In genomic region chr2:26573807-26574206, GRCm38 (mm10) we compare ENCODE assay signal across 12 mouse cellular contexts. TPM values are rescaled to one million over a fixed set of nuclear protein-coding genes. Genes with fewer than 3 reads are reported as not detected.
DNase-seq lines count a peak whose midpoint lies in the region; ATAC-seq and TF ChIP-seq lines count a peak whose summit lies in the region.
"Had no signal": no experiment of that assay in that cellular context is flagged by ENCODE, and none has a peak within 500 bp of the region (broad histone marks: within the 10 kb centered on the region; RNA-seq: fewer than 3 reads in every experiment).

No protein-coding gene starts in this region.

- WGBS in heart, embryonic 14.5 days: 9% methylated on average over 5 of the region's 5 CpGs
- 5% methylated on average over 5 of the region's 5 CpGs for WGBS in lung, embryonic 16.5 days
- WGBS in neural tube, embryonic 15.5 days: 28% methylated on average over 5 of the region's 5 CpGs
- 34% methylated on average over 5 of the region's 5 CpGs for WGBS in thymus, adult 2 months

- H3K36me3 ChIP-seq in heart, embryonic 14.5 days (ENCODE audit: control insufficient read depth, insufficient read depth, low read length): no peaks in the 10 kb centered on the region
- no peaks in the 10 kb centered on the region for H3K36me3 ChIP-seq in lung, embryonic 16.5 days (ENCODE audit: control insufficient read depth, insufficient read depth, low read length)
- no peaks in the 10 kb centered on the region for H3K36me3 ChIP-seq in neural tube, embryonic 15.5 days
- no peaks in the 10 kb centered on the region for H3K36me3 ChIP-seq in thymus, adult 2 months (ENCODE audit: control insufficient read depth, insufficient read depth, low read length)

- H3K27me3 ChIP-seq in heart, embryonic 14.5 days (ENCODE audit: control insufficient read depth, insufficient read depth, low read length): no peaks in the 10 kb centered on the region
- H3K27me3 ChIP-seq in lung, embryonic 16.5 days (ENCODE audit: control insufficient read depth, insufficient read depth, low read depth, low read length): no peaks in the 10 kb centered on the region
- H3K27me3 ChIP-seq in neural tube, embryonic 15.5 days (replicated peaks): no peaks in the 10 kb centered on the region
- no peaks in the 10 kb centered on the region for H3K27me3 ChIP-seq in thymus, adult 2 months (ENCODE audit: control insufficient read depth, insufficient read depth, low read length)

- DNase-seq in heart, postnatal 36 days: no peak
- no peak for DNase-seq in lung, postnatal 25 days (ENCODE audit: low spot score)
- peak; percentile 7 for DNase-seq in heart, postnatal 4 days
- no peak for DNase-seq in ovary, postnatal 14 days (ENCODE audit: low spot score)
- no peak for DNase-seq in thymus, adult 2 months
- DNase-seq: thymus, postnatal 36 days had no signal

- TF ChIP-seq CTCF in thymus, adult 2 months (IDR thresholded peaks at IDR 0.05; ENCODE audit: borderline replicate concordance, control insufficient read depth, extremely low read depth, insufficient read depth, low read length, poor library complexity): no peak

- H3K9me3 ChIP-seq in heart, embryonic 14.5 days (ENCODE audit: control insufficient read depth, low read length): no peaks in the 10 kb centered on the region
- H3K9me3 ChIP-seq in lung, embryonic 16.5 days (ENCODE audit: control insufficient read depth, low read length): no peaks in the 10 kb centered on the region
- H3K9me3 ChIP-seq in neural tube, embryonic 15.5 days (replicated peaks): no peaks in the 10 kb centered on the region

- peak overlapping the region; percentile 48 for H3K9ac ChIP-seq in heart, embryonic 14.5 days (ENCODE audit: low read length)
- no peak overlapping the region for H3K9ac ChIP-seq in lung, embryonic 16.5 days (ENCODE audit: low read length)
- H3K9ac ChIP-seq in neural tube, embryonic 15.5 days (replicated peaks): no peak overlapping the region

- H3K4me3 ChIP-seq in heart, embryonic 14.5 days (ENCODE audit: control insufficient read depth in 1 of 2, insufficient read depth in 1 of 2, low read depth in 1 of 2, low read length in 2 of 2): no peak overlapping the region
- H3K4me3 ChIP-seq in lung, embryonic 16.5 days (ENCODE audit: low read length): no peak overlapping the region
- H3K4me3 ChIP-seq in neural tube, embryonic 15.5 days (replicated peaks): no peak overlapping the region
- no peak overlapping the region for H3K4me3 ChIP-seq in thymus, adult 2 months (ENCODE audit: control insufficient read depth, insufficient read depth, low read length)

- intact Hi-C loops in heart, postnatal 36 days (cut with DNase I): no loop called here

- H3K4me2 ChIP-seq in heart, embryonic 14.5 days (ENCODE audit: low read length): peak overlapping the region; percentile 45
- peak overlapping the region; percentile 21 for H3K4me2 ChIP-seq in lung, embryonic 16.5 days (ENCODE audit: low read depth, low read length)
- H3K4me2 ChIP-seq in neural tube, embryonic 15.5 days: peak overlapping the region; percentile 9; the same call in 1 of the 2 replicates

- ATAC-seq in heart, embryonic 14.5 days (ENCODE audit: insufficient number of reproducible peaks, insufficient read depth, low FRiP score, low read depth): no peak
- ATAC-seq in lung, embryonic 16.5 days (ENCODE audit: low read depth): no peak
- no peak for ATAC-seq in neural tube, embryonic 15.5 days (ENCODE audit: low FRiP score)

- H3K4me1 ChIP-seq in heart, embryonic 14.5 days (ENCODE audit: control insufficient read depth in 2 of 2, insufficient read depth in 2 of 2, low read length in 2 of 2): peaks cover 50 to 55% of the 10 kb centered on the region in 2 experiments
- peaks cover 35% of the 10 kb centered on the region for H3K4me1 ChIP-seq in lung, embryonic 16.5 days (replicated peaks; ENCODE audit: control insufficient read depth, insufficient read depth, low read length)
- H3K4me1 ChIP-seq in neural tube, embryonic 15.5 days: peaks cover 13% of the 10 kb centered on the region
- peaks cover 9% of the 10 kb centered on the region for H3K4me1 ChIP-seq in thymus, adult 2 months (replicated peaks; ENCODE audit: control insufficient read depth, insufficient read depth, low read length)

- no peak for TF ChIP-seq POLR2A in thymus, adult 2 months (IDR thresholded peaks at IDR 0.05; ENCODE audit: control insufficient read depth, extremely low read depth, insufficient read depth, low read length, poor library complexity)

- peak overlapping the region; percentile 81 to 86 for H3K27ac ChIP-seq in heart, embryonic 14.5 days (replicated peaks in 1 of 2; ENCODE audit: control insufficient read depth in 1 of 2, insufficient read depth in 1 of 2, low read depth in 2 of 2, low read length in 2 of 2)
- H3K27ac ChIP-seq in lung, embryonic 16.5 days (ENCODE audit: low read length): peak overlapping the region; percentile 78
- peak overlapping the region; percentile 23; the same call in 1 of the 2 replicates for H3K27ac ChIP-seq in neural tube, embryonic 15.5 days (replicated peaks)
- no peak overlapping the region for H3K27ac ChIP-seq in thymus, adult 2 months (ENCODE audit: control insufficient read depth, insufficient read depth, low read length)

RNA-seq across cellular contexts. Expression of gene Egfl7, which starts 6.0 kb away (rescaled TPM):
- polyA plus RNA-seq in heart, embryonic 14.5 days (2014; fragmentation: Nextera tagmentation; extraction: Ambion mirVana): 161 and 177 TPM in 2 replicates
- 100 to 1,000 TPM; 146 to 183 TPM for total RNA-seq in heart, postnatal 36 days (2021)
- polyA plus RNA-seq in lung, embryonic 16.5 days (2015; fragmentation: Nextera tagmentation; extraction: Ambion mirVana): 371 and 375 TPM in 2 replicates
- 100 to 1,000 TPM; 317 to 343 TPM for total RNA-seq in heart, postnatal 4 days (2021)
- polyA plus RNA-seq in neural tube, embryonic 15.5 days (2015; fragmentation: Nextera tagmentation; extraction: Ambion mirVana): 76.5 and 94.1 TPM in 2 replicates
- polyA plus RNA-seq in thymus, adult 2 months (2012; rRNA removed): 63.9 and 105 TPM in 2 replicates

RNA-seq across cellular contexts. Expression of gene Gm20532, which starts 12.6 kb away (rescaled TPM):
- not detected in 2 replicates for polyA plus RNA-seq in heart, embryonic 14.5 days (2014; fragmentation: Nextera tagmentation; extraction: Ambion mirVana)
- not detected for total RNA-seq in heart, postnatal 36 days (2021)
- not detected in 2 replicates for polyA plus RNA-seq in lung, embryonic 16.5 days (2015; fragmentation: Nextera tagmentation; extraction: Ambion mirVana)
- total RNA-seq in heart, postnatal 4 days (2021): not detected
- polyA plus RNA-seq in neural tube, embryonic 15.5 days (2015; fragmentation: Nextera tagmentation; extraction: Ambion mirVana): not detected in 2 replicates
- not detected in 2 replicates for polyA plus RNA-seq in thymus, adult 2 months (2012; rRNA removed)
- total RNA-seq: granulocyte monocyte progenitor cell, adult 5-6 weeks had no signal
- polyA plus RNA-seq: neural tube, embryonic 11.5 days; small intestine, adult 2 months had no signal

RNA-seq across cellular contexts. Expression of gene Agpat2, which starts 30.4 kb away (rescaled TPM):
- 24.0 and 24.7 TPM in 2 replicates for polyA plus RNA-seq in heart, embryonic 14.5 days (2014; fragmentation: Nextera tagmentation; extraction: Ambion mirVana)
- total RNA-seq in heart, postnatal 36 days (2021): 10 to 100 TPM; 69.1 to 71.6 TPM
- polyA plus RNA-seq in lung, embryonic 16.5 days (2015; fragmentation: Nextera tagmentation; extraction: Ambion mirVana): 43.0 and 44.8 TPM in 2 replicates
- total RNA-seq in heart, postnatal 4 days (2021): 10 to 100 TPM; 23.9 to 25.4 TPM
- polyA plus RNA-seq in neural tube, embryonic 15.5 days (2015; fragmentation: Nextera tagmentation; extraction: Ambion mirVana): 5.5 and 13.6 TPM in 2 replicates
- polyA plus RNA-seq in thymus, adult 2 months (2012; rRNA removed): 89.3 and 137 TPM in 2 replicates

RNA-seq across cellular contexts. Expression of gene Fam69b, which starts 54.5 kb away (rescaled TPM):
- 13.3 and 15.2 TPM in 2 replicates for polyA plus RNA-seq in heart, embryonic 14.5 days (2014; fragmentation: Nextera tagmentation; extraction: Ambion mirVana)
- 10 to 100 TPM; 26.4 to 28.3 TPM for total RNA-seq in heart, postnatal 36 days (2021)
- 16.5 and 17.1 TPM in 2 replicates for polyA plus RNA-seq in lung, embryonic 16.5 days (2015; fragmentation: Nextera tagmentation; extraction: Ambion mirVana)
- 1 to 10 TPM; 6.1 to 7.0 TPM for total RNA-seq in heart, postnatal 4 days (2021)
- 121 and 145 TPM in 2 replicates for polyA plus RNA-seq in neural tube, embryonic 15.5 days (2015; fragmentation: Nextera tagmentation; extraction: Ambion mirVana)
- 14.8 and 15.6 TPM in 2 replicates for polyA plus RNA-seq in thymus, adult 2 months (2012; rRNA removed)

RNA-seq across cellular contexts. Expression of gene Notch1, which starts 57.3 kb away (rescaled TPM):
- polyA plus RNA-seq in heart, embryonic 14.5 days (2014; fragmentation: Nextera tagmentation; extraction: Ambion mirVana): 21.2 and 21.6 TPM in 2 replicates
- total RNA-seq in heart, postnatal 36 days (2021): 10 to 100 TPM; 29.5 to 34.0 TPM
- polyA plus RNA-seq in lung, embryonic 16.5 days (2015; fragmentation: Nextera tagmentation; extraction: Ambion mirVana): 20.5 and 22.0 TPM in 2 replicates
- 10 to 100 TPM; 55.3 to 62.3 TPM for total RNA-seq in heart, postnatal 4 days (2021)
- polyA plus RNA-seq in neural tube, embryonic 15.5 days (2015; fragmentation: Nextera tagmentation; extraction: Ambion mirVana): 11.7 and 22.6 TPM in 2 replicates
- polyA plus RNA-seq in thymus, adult 2 months (2012; rRNA removed): 159 and 219 TPM in 2 replicates
